Mouse (Mus musculus) left cerebral cortex, postnatal 10 days (tissue): ENCODE results near the gene Med26. TPM values are rescaled to one million over a fixed set of nuclear protein-coding genes. Genes with fewer than 3 reads are reported as not detected.
A peak's percentile ranks its signal among the peaks of the same experiment; 100 is the strongest.

ENCODE experiments used
- DNase-seq, 2 experiments: peaks; one replicate each; pipeline ENCODE4 v3.0.0; 2021 to 2022; ENCODE audit warnings: low spot score in 2 of 2, mixed read lengths in 1 of 2; ENCODE audit errors: extremely low spot score in 1 of 2
- intact Hi-C: fragments of 180-260 bp; cut with DNase I; formaldehyde crosslinking; loops from one replicate; pipeline ENCODE4 v1.15.1; 2025
- microRNA-seq: library from miRNA; unstranded; fragments of <30 nt; microRNA quantifications from one replicate; pipeline ENCODE4 v1.2.0, GENCODE M21; 2022
- total RNA-seq, 2 experiments: library from RNA; stranded (reverse); gene quantifications; 2 replicates each; pipeline ENCODE4 v1.2.3; 2021

Med26 gene
- total RNA-seq, 2 experiments from 2014 or later: 9.4 to 9.6 TPM

DNA sequence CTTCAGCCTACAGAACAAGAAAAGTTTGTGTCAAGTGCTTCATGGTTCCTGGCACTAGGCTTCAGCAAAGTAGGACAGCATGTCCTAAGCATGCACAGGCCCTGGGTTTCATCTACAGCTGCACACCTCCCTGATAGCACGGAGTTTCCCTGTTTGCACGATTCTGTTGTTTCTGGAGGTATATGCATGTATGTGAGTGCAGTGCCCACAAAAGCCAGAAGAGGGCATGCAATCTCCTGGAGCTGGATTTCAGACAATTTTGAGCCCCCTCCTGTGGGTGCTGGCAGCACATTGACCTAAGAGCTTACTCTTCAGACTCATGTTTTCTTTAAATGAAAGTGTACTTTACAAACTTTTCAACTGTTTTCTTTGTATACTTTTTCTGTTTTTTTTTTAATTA lies 94.2 kb downstream of the Med26 start:
- intact Hi-C loops: no loop called here
- DNase-seq: no peak

DNA sequence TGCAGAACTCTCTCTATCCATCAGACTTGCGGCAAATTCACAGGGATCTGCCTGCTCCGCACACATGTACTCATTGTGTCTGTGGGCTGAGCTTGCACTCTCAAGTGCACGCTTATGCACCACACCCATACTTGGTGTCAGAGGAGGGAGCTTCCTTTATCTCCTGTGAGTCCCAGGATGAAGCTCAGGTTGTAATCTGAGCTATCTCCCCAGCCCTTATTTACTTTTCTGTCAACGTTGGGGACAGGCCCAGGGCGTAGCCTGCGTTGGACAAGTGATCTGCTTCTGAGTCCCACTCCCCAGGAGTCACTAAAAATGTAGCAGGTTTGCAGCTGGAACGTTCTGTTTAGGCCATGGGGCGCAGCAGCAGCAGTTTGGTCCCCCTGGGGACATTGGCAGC lies 96.6 kb downstream of the Med26 start:
- intact Hi-C loops: no loop called here
- no peak for DNase-seq

- no peak for DNase-seq
- intact Hi-C loops: no loop called here
Observed at GRCm38 (mm10) chr8:72445071-72445470, 103.0 kb downstream of the Med26 start.

Small RNAs within 50 kb of the gene (microRNA-seq; reads per million reads assigned to microRNA genes)
- gene Gm28019 (not detected), gene Mir7068 (5.5 reads per million, percentile 19 among the genes with 10 or more reads in this experiment)

Other genes with a start within 250 kb of the Med26 start
- gene Gm10282, start 243.0 kb downstream of the Med26 start, total RNA-seq: 10 to 100 TPM in 1 of 2 experiments, 1 to 10 TPM in 1; 6.3 to 10.8 TPM
- 10 to 100 TPM; 15.4 to 18.9 TPM for gene Klf2, start 229.2 kb downstream of the Med26 start, total RNA-seq
- gene Eps15l1, start 126.8 kb downstream of the Med26 start, total RNA-seq: 10 to 100 TPM; 69.6 to 72.0 TPM
- 1 to 10 TPM in 1 of 2 experiments, under 1 TPM in 1; 0.88 to 1.0 TPM for gene Calr3, start 104.4 kb downstream of the Med26 start, total RNA-seq
- 10 to 100 TPM; 12.8 to 13.6 TPM for gene 1700030K09Rik, start 104.4 kb downstream of the Med26 start, total RNA-seq
- 10 to 100 TPM; 66.5 to 72.0 TPM for gene Cherp, start 73.0 kb downstream of the Med26 start, total RNA-seq
- gene Slc35e1, start 55.7 kb downstream of the Med26 start, total RNA-seq: 10 to 100 TPM; 45.9 to 49.9 TPM
- 100 to 1,000 TPM; 124 to 137 TPM for gene Smim7, start 22.8 kb upstream of the Med26 start, total RNA-seq
- 10 to 100 TPM; 91.3 to 98.5 TPM for gene Tmem38a, start 23.8 kb upstream of the Med26 start, total RNA-seq
- gene Nwd1, start 98.4 kb upstream of the Med26 start, total RNA-seq: 10 to 100 TPM; 24.2 to 28.1 TPM
- gene Sin3b, start 175.0 kb upstream of the Med26 start, total RNA-seq: 100 to 1,000 TPM; 148 to 159 TPM
- under 1 TPM in 1 of 2 experiments, not detected in 1; 0.47 TPM for gene F2rl3, start 213.6 kb upstream of the Med26 start, total RNA-seq